Mouse (Mus musculus) T-cell, adult 2 months (primary cell): ENCODE measurements around the gene Olfr153.
"Not testable (repeated sequence)": the region's sequence is repeated elsewhere in the genome, so short reads cannot be mapped to it uniquely, and the experiment has no call there.

ENCODE experiments used
- DNase-seq: peaks from one replicate; pipeline ENCODE4 v3.0.0; 2022; ENCODE audit warnings: low spot score

Gene Olfr153

GRCm38 (mm10) chr2:87531496-87531895 is at the start of gene Olfr153:
Gene Olfr153 (plus strand): TSS chr2:87531796.
- no peak for DNase-seq

GRCm38 (mm10) chr2:87482276-87482675 is 49.3 kb upstream of the Olfr153 start:
- DNase-seq = no peak

GRCm38 (mm10) chr2:87496993-87497392 is 34.6 kb upstream of the Olfr153 start, which contains the start of gene Pramel7:
Gene Pramel7 (minus strand): TSS chr2:87497093.
- DNase-seq = not testable (repeated sequence)

GRCm38 (mm10) chr2:87506265-87506664 is 25.3 kb upstream of the Olfr153 start, which contains the start of gene Pramel6:
Gene Pramel6 (plus strand): TSS chr2:87506565.
- no peak for DNase-seq

GRCm38 (mm10) chr2:87515046-87515445 is 16.6 kb upstream of the Olfr153 start:
- DNase-seq = no peak

- DNase-seq = no peak
Observed at GRCm38 (mm10) chr2:87515457-87516060, 16.0 kb upstream of the Olfr153 start.

GRCm38 (mm10) chr2:87516581-87516980 is 15.0 kb upstream of the Olfr153 start:
- DNase-seq = no peak

- DNase-seq = no peak
Observed at GRCm38 (mm10) chr2:87520651-87521050, 10.9 kb upstream of the Olfr153 start.

GRCm38 (mm10) chr2:87525899-87526616 is 5.5 kb upstream of the Olfr153 start:
- DNase-seq = not testable (repeated sequence)

- DNase-seq = no peak
Observed at GRCm38 (mm10) chr2:87534826-87535225, 3.2 kb downstream of the Olfr153 start.

GRCm38 (mm10) chr2:87545442-87545841 is 13.8 kb downstream of the Olfr153 start, which contains the start of gene Olfr1128:
Gene Olfr1128 (minus strand): TSS chr2:87545542.
- DNase-seq = no peak

- DNase-seq = not testable (repeated sequence)
Observed at GRCm38 (mm10) chr2:87573602-87574001, 42.0 kb downstream of the Olfr153 start, which contains the start of gene Olfr1129. Gene Olfr1129 (plus strand): TSS chr2:87573902.
